Mouse (Mus musculus) limb, embryonic 12.5 days (tissue): ENCODE measurements around the gene Ddc. TPM values are rescaled to one million over a fixed set of nuclear protein-coding genes. Genes with fewer than 3 reads are reported as not detected.

Experiments used
- ATAC-seq: fragments of 200-750 bp; cut with Nextera tagmentation; 2 replicates; pipeline ENCODE4 v1.8.0; 2017; ENCODE audit warnings: low read depth, moderate TSS enrichment; ENCODE audit not compliant: insufficient number of reproducible peaks, insufficient read depth, low FRiP score, low TSS enrichment
- H3K27ac ChIP-seq: fragments of 300-500 bp; sonication (generic); 2 replicates; pipeline ENCODE4 v1.5.1; 2016; ENCODE audit warnings: mild to moderate bottlenecking, moderate library complexity
- H3K27me3 ChIP-seq: fragments of 300-500 bp; sonication (generic); 2 replicates; pipeline ENCODE4 v1.6.1; 2016; ENCODE audit warnings: mild to moderate bottlenecking, moderate library complexity
- H3K36me3 ChIP-seq: fragments of 300-500 bp; sonication (generic); 2 replicates; pipeline ENCODE4 v1.6.1; 2016; ENCODE audit warnings: mild to moderate bottlenecking, moderate library complexity
- H3K4me1 ChIP-seq: fragments of 300-500 bp; sonication (generic); replicated peaks from 2 replicates; pipeline ENCODE4 v1.6.1; 2016
- H3K4me2 ChIP-seq: fragments of 300-500 bp; sonication (generic); 2 replicates; pipeline ENCODE4 v1.6.1; 2016; ENCODE audit warnings: mild to moderate bottlenecking, moderate library complexity
- H3K4me3 ChIP-seq: fragments of 300-500 bp; sonication (generic); replicated peaks from 2 replicates; pipeline ENCODE4 v1.5.1; 2016; ENCODE audit warnings: mild to moderate bottlenecking
- H3K9ac ChIP-seq: fragments of 300-500 bp; sonication (generic); replicated peaks from 2 replicates; pipeline ENCODE4 v1.6.1; 2016; ENCODE audit warnings: mild to moderate bottlenecking, moderate library complexity
- H3K9me3 ChIP-seq: fragments of 300-500 bp; sonication (generic); 2 replicates; pipeline ENCODE4 v1.6.1; 2016; ENCODE audit warnings: mild to moderate bottlenecking, moderate library complexity
- WGBS: fragments of 180-500 bp; shearing (Covaris S2); methylation state at CpG from one replicate; pipeline ENCODE4 v1.1.7; 2016; 5-methylcytosine and 5-hydroxymethylcytosine counted together
- polyA plus RNA-seq: library from polyadenylated mRNA; unstranded; fragments of >200 nt; fragmentation: Nextera tagmentation; extraction: Ambion mirVana; gene quantifications from 2 replicates; pipeline ENCODE4 v1.2.1, GENCODE M21; 2016

Gene Ddc
- polyA plus RNA-seq, 1 experiment from 2014 or later, result 13.0 TPM

DNA sequence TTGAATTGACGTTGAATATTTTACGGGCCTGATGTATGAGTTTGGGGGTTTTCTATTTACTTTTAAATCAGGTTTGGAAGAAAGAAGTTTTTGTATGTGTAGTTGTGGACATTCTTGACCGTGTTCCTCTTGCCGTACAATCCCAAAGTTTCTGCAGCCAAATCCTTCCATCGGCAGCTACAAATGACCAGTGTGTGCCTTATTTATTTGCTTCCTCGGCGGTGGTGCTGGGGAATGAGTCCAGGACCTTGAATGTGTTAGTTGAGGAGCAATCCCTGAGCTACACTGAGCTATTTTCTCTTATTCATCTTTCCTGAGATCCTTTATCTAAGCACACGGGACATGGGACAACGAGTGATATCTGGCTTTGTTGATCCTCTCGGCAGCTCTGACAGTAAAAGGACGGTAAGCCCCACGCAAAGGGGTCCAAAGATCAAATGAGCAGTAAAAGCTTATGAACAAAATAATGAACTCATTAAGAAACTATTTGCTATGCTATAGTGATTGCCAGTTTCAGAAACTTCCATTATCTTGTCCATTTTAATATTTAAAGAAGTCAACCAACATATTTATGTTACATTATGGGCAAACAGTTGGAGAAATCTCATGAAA lies 67.0 kb downstream of the Ddc start:
- WGBS, result 17% methylated on average over 12 of the region's 12 CpGs
- H3K4me2 ChIP-seq, result peak overlapping the region; percentile 2; the same call in 1 of the 2 replicates

DNA sequence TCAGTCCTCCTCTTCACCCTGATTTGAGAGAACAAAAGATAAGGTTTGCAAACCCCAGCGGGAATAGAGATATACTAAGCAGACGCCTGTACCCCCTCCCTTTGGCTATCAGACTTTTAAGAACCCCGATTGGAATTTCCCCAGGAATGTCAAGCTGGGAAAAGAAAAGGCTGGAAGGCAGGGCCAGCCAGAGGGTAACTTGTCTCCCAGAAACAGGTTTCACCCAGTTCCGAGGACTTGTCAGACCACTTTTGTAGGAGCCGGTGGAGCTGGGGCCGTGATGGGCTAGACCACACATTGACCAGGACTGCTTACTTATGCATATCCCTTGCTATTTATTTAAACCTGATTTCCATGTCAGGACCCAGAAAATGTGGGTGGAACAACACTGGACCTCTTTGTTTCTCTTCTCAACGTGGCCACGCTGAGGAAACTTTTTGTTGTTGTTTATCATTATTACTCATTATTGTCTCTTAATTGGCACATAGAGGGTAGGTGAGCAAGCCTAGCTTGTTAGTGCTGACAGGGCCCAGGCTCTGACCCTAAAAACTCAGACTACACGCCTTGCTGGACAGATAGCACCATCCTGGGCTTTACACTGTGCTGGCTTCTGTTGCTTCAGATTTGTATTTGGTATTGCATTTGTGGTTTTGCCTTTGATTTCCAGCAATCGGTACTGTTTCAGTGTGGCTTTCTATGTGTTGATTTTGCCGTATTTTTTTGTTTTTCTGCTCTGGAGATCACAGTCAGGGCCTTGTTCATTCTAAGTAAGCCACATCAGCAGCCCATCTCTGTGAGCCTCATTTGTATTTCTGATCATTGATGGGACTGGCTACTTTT lies 68.6 kb downstream of the Ddc start:
- no peaks in the 10 kb centered on the region for H3K36me3 ChIP-seq
- H3K9me3 ChIP-seq, result no peaks in the 10 kb centered on the region
- H3K4me2 ChIP-seq, result peak overlapping the region; percentile 36
- peak overlapping the region; percentile 50 for H3K9ac ChIP-seq
- WGBS, result 24% methylated on average over 11 of the region's 11 CpGs
- no peaks in the 10 kb centered on the region for H3K27me3 ChIP-seq
- H3K27ac ChIP-seq, result peak overlapping the region; percentile 98
- ATAC-seq, result no peak; the same call in 1 of the 2 replicates
- H3K4me3 ChIP-seq, result no peak overlapping the region
- H3K4me1 ChIP-seq, result peaks cover 81% of the 10 kb centered on the region

More for the DNA sequence above, 67.0 kb downstream of the Ddc start:
- Histone ChIP-seq H3K27me3 (no peaks in the 10 kb centered on the region), H3K4me3 (no peak overlapping the region), H3K27ac (peak overlapping the region; percentile 98), H3K9ac (no peak overlapping the region), H3K4me1 (peaks cover 69% of the 10 kb centered on the region), H3K36me3 (no peaks in the 10 kb centered on the region), H3K9me3 (no peaks in the 10 kb centered on the region)
- no peak for ATAC-seq

DNA sequence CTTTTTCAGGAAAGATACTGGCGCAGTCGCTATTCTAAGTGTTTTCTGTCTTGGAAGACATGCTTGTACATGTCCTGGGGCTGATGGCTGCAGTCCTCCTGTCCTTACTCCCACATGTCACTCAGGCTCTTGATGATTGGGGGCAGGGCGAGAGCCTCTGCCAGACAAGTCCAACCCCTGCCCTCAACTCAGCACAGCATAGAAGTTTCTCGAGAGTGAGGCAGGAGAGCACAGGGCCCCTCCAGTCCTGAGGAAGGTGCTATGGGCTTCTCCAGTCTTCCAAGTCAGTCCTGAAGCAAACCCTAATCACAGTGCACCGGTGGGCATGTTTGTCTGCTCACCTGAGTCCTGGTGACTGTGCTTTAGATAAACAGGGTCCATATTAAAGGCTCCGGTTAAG lies 69.2 kb downstream of the Ddc start:
- H3K36me3 ChIP-seq, result no peaks in the 10 kb centered on the region
- H3K4me2 ChIP-seq, result peak overlapping the region; percentile 36
- 21% methylated on average over 6 of the region's 6 CpGs for WGBS
- H3K27ac ChIP-seq, result peak overlapping the region; percentile 98
- ATAC-seq, result no peak
- H3K9ac ChIP-seq, result peak overlapping the region; percentile 50
- no peak overlapping the region for H3K4me3 ChIP-seq
- no peaks in the 10 kb centered on the region for H3K27me3 ChIP-seq
- no peaks in the 10 kb centered on the region for H3K9me3 ChIP-seq
- H3K4me1 ChIP-seq, result peaks cover 86% of the 10 kb centered on the region

DNA sequence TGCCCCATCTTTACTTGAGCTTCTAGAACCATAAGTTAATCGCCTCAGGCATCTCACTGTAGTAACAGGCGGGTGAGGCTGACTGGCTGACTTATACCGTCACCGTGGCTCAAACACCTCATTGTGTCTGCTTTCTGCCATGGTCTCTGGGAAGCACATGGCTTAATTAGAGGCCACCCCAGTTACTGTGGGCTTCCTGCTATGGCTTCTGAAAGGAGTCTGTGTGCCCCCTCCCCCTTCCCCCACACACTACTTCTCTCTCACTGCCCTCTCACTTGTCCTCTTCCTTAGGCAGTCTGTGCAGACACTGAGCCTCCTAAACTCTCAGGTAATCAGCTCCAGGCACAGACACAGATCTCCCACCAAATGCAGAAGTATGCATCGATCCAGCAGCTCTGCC lies 69.7 kb downstream of the Ddc start:
- peak; percentile 78 for ATAC-seq
- H3K27ac ChIP-seq, result peak overlapping the region; percentile 98
- no peaks in the 10 kb centered on the region for H3K36me3 ChIP-seq
- no peak overlapping the region for H3K4me3 ChIP-seq
- WGBS, result 7% methylated on average over 5 of the region's 5 CpGs
- no peaks in the 10 kb centered on the region for H3K9me3 ChIP-seq
- H3K9ac ChIP-seq, result no peak overlapping the region
- H3K27me3 ChIP-seq, result no peaks in the 10 kb centered on the region
- H3K4me2 ChIP-seq, result peak overlapping the region; percentile 36
- peaks cover 88% of the 10 kb centered on the region for H3K4me1 ChIP-seq

DNA sequence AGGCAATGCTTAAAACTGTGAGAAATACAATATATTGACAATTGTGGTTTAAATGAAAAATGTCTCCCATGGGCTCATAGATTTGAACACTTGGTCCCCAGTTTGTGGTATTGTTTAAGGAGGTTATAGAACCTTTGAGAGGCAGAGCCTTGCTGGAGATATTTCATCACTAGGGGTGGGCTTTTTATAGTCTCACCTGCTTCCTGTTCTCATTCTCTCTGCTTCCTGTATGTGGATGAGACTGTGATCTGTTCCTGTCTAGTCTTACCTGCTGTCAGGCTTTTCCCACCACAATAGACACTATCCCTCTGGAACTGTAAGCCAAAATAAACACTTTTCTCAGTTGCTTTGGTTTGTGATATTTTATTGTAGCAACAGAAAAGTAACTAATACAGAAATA lies 71.5 kb downstream of the Ddc start:
- H3K9me3 ChIP-seq, result no peaks in the 10 kb centered on the region
- no peak for ATAC-seq
- H3K9ac ChIP-seq, result no peak overlapping the region
- H3K36me3 ChIP-seq, result no peaks in the 10 kb centered on the region
- H3K4me3 ChIP-seq, result no peak overlapping the region
- peak overlapping the region; percentile 32; the same call in 1 of the 2 replicates for H3K27ac ChIP-seq
- peaks cover 86% of the 10 kb centered on the region for H3K4me1 ChIP-seq
- no peak overlapping the region for H3K4me2 ChIP-seq
- no peaks in the 10 kb centered on the region for H3K27me3 ChIP-seq

DNA sequence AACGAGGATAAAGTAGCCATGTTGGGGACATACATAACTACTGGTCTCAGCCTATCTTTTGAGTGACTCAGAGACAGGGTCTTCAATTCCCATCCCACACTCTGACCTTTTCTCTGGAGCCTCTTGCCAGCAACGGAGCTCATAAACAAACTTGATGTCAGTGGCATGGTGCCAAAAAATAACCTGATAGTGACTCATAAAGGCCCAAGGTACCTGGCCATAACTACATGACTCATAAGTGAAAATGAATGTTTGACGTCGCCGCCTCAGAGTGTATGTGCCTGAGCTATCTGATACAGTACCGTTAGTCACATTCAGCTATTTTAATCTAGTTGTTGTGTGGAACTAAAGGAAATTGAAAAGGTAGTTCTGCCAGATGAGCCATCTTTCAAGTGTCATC lies 72.3 kb downstream of the Ddc start:
- ATAC-seq, result no peak
- H3K4me3 ChIP-seq, result no peak overlapping the region
- no peaks in the 10 kb centered on the region for H3K36me3 ChIP-seq
- H3K9ac ChIP-seq, result no peak overlapping the region
- H3K4me1 ChIP-seq, result peaks cover 87% of the 10 kb centered on the region
- H3K27me3 ChIP-seq, result no peaks in the 10 kb centered on the region
- H3K4me2 ChIP-seq, result no peak overlapping the region
- 72% methylated on average over 6 of the region's 6 CpGs for WGBS
- no peaks in the 10 kb centered on the region for H3K9me3 ChIP-seq
- H3K27ac ChIP-seq, result peak overlapping the region; percentile 32

DNA sequence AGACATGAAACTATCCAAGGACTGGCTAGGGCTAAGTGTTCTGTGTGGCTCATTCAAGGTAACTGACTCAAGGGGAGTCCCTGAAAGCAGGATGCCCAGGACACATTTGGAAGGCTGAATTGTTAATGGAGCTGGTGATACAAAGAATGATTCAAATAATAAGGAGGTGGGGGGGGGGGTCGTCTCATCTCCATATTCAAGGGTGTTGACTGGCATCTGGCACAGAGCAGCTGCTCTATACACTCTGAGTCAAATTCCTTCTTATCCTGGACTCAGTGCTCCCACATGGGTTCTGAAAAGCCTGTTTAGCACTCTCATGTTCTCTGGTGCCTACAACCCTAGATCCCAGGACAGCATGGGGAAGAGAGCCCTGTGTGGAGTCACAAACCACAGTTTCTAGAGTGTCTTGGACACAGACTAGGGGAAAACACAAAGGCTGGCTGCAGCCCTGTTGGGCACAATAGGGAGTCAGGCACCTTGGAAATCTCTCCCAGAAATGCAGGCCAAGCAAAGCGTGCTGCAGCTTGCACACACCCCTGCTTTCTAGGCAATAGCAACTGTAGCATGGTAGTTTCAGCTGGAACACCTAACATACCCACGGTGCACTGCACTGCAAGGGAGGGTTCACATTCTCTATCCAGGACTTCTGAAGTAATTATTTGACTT lies 72.8 kb downstream of the Ddc start:
- no peak overlapping the region for H3K4me3 ChIP-seq
- no peaks in the 10 kb centered on the region for H3K9me3 ChIP-seq
- H3K36me3 ChIP-seq, result no peaks in the 10 kb centered on the region
- H3K4me1 ChIP-seq, result peaks cover 83% of the 10 kb centered on the region
- no peak overlapping the region for H3K9ac ChIP-seq
- H3K27ac ChIP-seq, result peak overlapping the region; percentile 79
- no peak for ATAC-seq
- 48% methylated on average over 3 of the region's 3 CpGs for WGBS
- no peaks in the 10 kb centered on the region for H3K27me3 ChIP-seq
- no peak overlapping the region for H3K4me2 ChIP-seq

DNA sequence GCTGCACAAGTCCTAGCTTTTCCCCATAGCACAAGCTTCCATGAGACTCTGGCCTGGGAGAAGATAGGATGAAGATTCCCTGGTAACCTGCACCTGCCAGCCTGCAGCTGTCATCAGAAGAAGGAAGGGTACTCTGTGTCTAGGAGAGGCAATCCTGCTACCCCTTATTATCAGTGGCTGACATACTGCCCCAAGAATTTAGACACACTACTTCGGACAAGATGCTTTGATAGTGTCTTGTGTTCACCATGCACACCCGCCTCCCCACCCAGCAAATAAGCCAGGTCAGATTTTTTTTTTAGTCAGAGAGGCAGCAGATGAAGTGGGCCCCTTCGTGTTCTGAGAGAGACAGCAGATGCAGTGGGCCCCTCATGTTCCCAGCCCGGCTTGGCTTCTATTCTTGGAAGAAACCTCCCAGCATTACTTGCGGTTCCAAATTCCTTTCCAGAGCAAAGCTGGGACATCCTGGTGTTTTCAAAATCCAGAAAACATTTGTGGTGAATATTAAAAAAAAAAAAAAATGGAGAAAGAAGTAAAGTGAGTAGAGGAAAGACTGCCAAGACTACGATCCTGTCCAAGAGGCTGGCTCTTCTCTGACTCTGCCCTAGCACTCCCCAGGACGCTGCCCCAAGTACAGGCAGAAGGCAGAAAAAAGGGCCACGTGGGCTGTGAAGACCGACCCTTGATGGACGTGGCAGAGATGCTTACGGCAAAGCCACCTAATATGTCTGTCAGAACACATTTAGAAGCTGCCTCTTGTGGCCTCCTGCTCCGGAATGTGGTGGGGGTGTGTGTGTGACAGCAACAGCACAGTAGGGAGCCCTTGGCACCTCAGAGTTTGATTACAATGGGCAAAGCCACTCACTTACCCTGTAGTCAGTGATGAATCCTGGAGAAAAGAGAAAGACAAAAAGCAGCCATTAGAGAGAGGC lies 73.7 kb downstream of the Ddc start:
- WGBS, result 38% methylated on average over 12 of the region's 12 CpGs
- ATAC-seq, result no peak
- no peak overlapping the region for H3K9ac ChIP-seq
- H3K36me3 ChIP-seq, result no peaks in the 10 kb centered on the region
- H3K9me3 ChIP-seq, result no peaks in the 10 kb centered on the region
- peaks cover 75% of the 10 kb centered on the region for H3K4me1 ChIP-seq
- no peaks in the 10 kb centered on the region for H3K27me3 ChIP-seq
- H3K27ac ChIP-seq, result peak overlapping the region; percentile 69
- no peak overlapping the region for H3K4me3 ChIP-seq
- H3K4me2 ChIP-seq, result no peak overlapping the region

DNA sequence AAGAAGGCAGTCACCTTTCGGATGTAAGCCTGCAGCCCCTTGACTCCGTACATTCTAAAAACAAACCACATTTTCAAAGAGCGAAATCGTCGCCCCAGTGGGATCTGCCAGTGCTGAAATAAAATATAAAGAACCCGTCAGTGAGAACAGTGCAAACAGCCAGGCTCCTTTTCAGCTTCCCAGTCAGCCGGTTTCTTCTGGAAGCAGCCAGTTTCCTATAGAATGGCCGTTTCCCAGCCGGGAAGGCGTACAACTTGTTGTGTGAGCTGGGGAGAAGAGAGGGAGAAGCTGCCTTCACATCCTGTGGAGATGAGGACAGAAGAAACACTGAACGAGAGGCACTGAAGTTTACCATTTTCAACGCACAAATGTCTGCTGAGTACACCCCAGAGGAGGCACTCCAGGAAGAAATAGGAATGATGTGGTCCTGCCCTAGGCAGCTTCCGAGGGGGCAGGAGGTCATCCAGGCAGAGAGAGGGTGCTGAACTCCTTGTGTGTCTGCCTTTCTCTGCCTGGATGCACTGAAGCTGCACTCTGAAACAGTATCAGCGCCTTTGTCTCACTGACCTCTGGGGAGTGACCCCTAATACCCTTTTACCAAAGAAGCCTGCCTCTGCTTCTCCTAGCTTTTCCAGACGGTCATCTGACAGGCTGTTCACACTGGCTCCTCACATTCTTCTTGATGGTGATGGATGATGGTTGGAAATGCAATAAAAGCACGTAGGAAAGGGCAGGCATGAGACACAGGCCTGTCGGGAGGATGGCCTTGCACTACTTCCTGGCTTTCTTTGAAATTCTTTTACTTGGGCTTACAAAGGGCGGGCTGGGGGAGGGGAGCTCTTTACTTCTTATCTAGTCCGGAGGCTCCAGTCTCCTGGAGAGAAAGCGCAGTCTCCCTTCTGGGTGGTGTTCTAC lies 75.5 kb downstream of the Ddc start:
- no peaks in the 10 kb centered on the region for H3K36me3 ChIP-seq
- no peaks in the 10 kb centered on the region for H3K27me3 ChIP-seq
- no peaks in the 10 kb centered on the region for H3K9me3 ChIP-seq
- peak overlapping the region; percentile 28 for H3K4me2 ChIP-seq
- peak overlapping the region; percentile 98 for H3K27ac ChIP-seq
- peak overlapping the region; percentile 53 for H3K9ac ChIP-seq
- no peak overlapping the region for H3K4me3 ChIP-seq
- 0 out of 2 replicates have a peak, but pooled peaks have one; percentile 12 for ATAC-seq
- H3K4me1 ChIP-seq, result peaks cover 61% of the 10 kb centered on the region
- WGBS, result 9% methylated on average over 20 of the region's 20 CpGs
